Mouse (Mus musculus): ENCODE results near the gene Nhsl2. TPM values are rescaled to one million over a fixed set of nuclear protein-coding genes. Genes with fewer than 3 reads are reported as not detected.
"Not testable (repeated sequence)": the region's sequence is repeated elsewhere in the genome, so short reads cannot be mapped to it uniquely, and the experiment has no call there.

Nhsl2 gene
- polyA plus RNA-seq (2015; fragmentation: Nextera tagmentation; extraction: Ambion mirVana) = 5.2 and 7.1 TPM in 2 replicates

GRCm38 (mm10) chrX:101849281-101849821 lies at the start of gene Nhsl2:
Gene Nhsl2 (plus strand): TSS chrX:101849385.
- Histone ChIP-seq H3K9me3 (no peaks in the 10 kb centered on the region), H3K27me3 (peaks cover 82% of the 10 kb centered on the region), H3K4me3 (peak within 1 kb of the TSS; percentile 51), H3K36me3 (no peaks in the 10 kb centered on the region), H3K4me1 (replicated peaks) (peaks cover 5% of the 10 kb centered on the region; the same call in 1 of the 2 replicates), H3K4me2 (peak within 1 kb of the TSS; percentile 66), H3K9ac (peak within 1 kb of the TSS; percentile 67), H3K27ac (no peak within 1 kb of the TSS)
- peak; percentile 84 for ATAC-seq (ENCODE audit: low FRiP score)
- 12% methylated on average over 42 of the region's 58 CpGs for WGBS

DNA sequence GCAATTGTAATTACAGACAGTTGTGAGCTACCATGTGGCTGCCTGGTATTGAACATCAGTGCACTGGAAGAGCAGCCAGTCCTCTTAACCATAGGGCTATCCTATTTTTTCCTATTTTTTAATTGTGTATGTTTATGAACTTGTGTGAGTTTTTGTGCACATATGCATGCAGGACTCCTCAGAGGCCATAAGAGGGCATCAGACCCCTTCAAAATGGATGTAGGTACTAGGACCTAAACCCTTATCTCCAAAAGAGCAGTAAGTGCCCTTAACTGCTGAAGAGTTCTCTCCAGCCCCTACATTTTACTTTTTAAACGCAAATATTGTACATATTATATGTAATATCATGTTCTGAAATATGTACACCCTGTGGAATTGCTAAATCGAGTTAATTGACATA lies 43.7 kb upstream of the Nhsl2 start:
- WGBS = 30% methylated on average over 2 of the region's 2 CpGs
- Histone ChIP-seq H3K4me3 (no peak overlapping the region), H3K9ac (no peak overlapping the region), H3K4me1 (replicated peaks) (no peaks in the 10 kb centered on the region), H3K9me3 (no peaks in the 10 kb centered on the region), H3K36me3 (no peaks in the 10 kb centered on the region), H3K27me3 (peaks cover 14% of the 10 kb centered on the region; the same call in 1 of the 2 replicates), H3K27ac (no peak overlapping the region), H3K4me2 (no peak overlapping the region)
- no peak for ATAC-seq (ENCODE audit: low FRiP score)

- no peaks in the 10 kb centered on the region for H3K36me3 ChIP-seq
- H3K4me2 ChIP-seq = no peak overlapping the region
- no peak overlapping the region for H3K9ac ChIP-seq
- no peaks in the 10 kb centered on the region for H3K4me1 ChIP-seq (replicated peaks)
- no peak overlapping the region for H3K27ac ChIP-seq
- ATAC-seq (ENCODE audit: low FRiP score) = no peak
- H3K4me3 ChIP-seq = no peak overlapping the region
- H3K27me3 ChIP-seq = peaks cover 20% of the 10 kb centered on the region; the same call in 1 of the 2 replicates
- H3K9me3 ChIP-seq = no peaks in the 10 kb centered on the region
- WGBS = 64% methylated on average over 3 of the region's 3 CpGs
Measured at GRCm38 (mm10) chrX:101811750-101812149, 37.4 kb upstream of the Nhsl2 start.

GRCm38 (mm10) chrX:101819163-101819562 lies 30.0 kb upstream of the Nhsl2 start:
- no peak for ATAC-seq (ENCODE audit: low FRiP score)
- WGBS = 56% methylated on average over 1 of the region's 1 CpGs
- H3K4me1 ChIP-seq (replicated peaks) = no peaks in the 10 kb centered on the region

GRCm38 (mm10) chrX:101819980-101820379 lies 29.2 kb upstream of the Nhsl2 start:
- H3K4me2 ChIP-seq; H3K4me1 ChIP-seq (replicated peaks); H3K4me3 ChIP-seq; H3K9me3 ChIP-seq; H3K9ac ChIP-seq; ATAC-seq (ENCODE audit: low FRiP score); H3K27ac ChIP-seq; H3K36me3 ChIP-seq: not testable (repeated sequence)
- peaks cover 14% of the 10 kb centered on the region; the same call in 1 of the 2 replicates for H3K27me3 ChIP-seq

More at GRCm38 (mm10) chrX:101819163-101819562, 30.0 kb upstream of the Nhsl2 start:
- Histone ChIP-seq H3K27ac (no peak overlapping the region), H3K27me3 (peaks cover 14% of the 10 kb centered on the region; the same call in 1 of the 2 replicates), H3K36me3 (no peaks in the 10 kb centered on the region), H3K4me3 (no peak overlapping the region), H3K9ac (no peak overlapping the region), H3K4me2 (no peak overlapping the region), H3K9me3 (no peaks in the 10 kb centered on the region)

GRCm38 (mm10) chrX:101847191-101847795 lies 1.9 kb upstream of the Nhsl2 start:
- WGBS = 44% methylated on average over 5 of the region's 5 CpGs
- Histone ChIP-seq H3K4me1 (replicated peaks) (peaks cover 5% of the 10 kb centered on the region; the same call in 1 of the 2 replicates), H3K36me3 (no peaks in the 10 kb centered on the region), H3K4me3 (no peak overlapping the region), H3K9ac (no peak overlapping the region), H3K27me3 (peaks cover 74% of the 10 kb centered on the region), H3K9me3 (no peaks in the 10 kb centered on the region), H3K27ac (no peak overlapping the region), H3K4me2 (no peak overlapping the region)
- ATAC-seq (ENCODE audit: low FRiP score) = no peak

DNA sequence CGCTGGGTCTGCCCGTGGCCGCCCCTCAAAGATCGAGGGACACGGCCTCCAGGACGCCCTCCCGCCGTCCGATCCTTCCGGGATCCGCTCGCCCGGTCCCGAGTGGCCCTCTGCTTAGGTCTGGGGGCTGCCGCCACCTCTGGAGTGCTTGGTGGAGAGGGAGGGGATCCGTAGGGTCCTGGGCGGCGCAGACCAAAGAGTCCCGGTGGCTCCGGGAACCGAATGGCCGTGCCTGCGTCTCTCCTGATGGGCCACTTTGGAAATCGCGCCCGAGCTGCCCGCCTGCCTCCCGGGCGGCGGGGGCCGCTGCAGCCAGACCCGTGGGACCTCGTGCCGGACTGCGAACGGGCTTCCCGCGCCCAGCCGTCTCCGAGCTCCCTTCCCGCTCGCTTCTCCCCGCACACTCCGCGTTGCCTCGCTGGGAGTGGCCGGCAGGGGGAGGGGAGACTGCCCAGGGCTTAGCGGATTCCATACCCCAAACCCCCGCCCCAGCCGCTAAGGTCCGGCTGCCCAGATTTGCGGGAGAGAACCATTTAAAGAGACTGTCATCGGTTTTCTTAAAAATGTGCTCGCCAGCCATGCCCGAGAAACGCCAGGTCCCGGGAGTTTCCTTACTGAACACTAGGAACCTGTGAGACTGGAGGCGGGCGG lies 841 bp downstream of the Nhsl2 start:
- Histone ChIP-seq H3K27me3 (peaks cover 84% of the 10 kb centered on the region), H3K4me3 (peak overlapping the region; percentile 51), H3K9me3 (no peaks in the 10 kb centered on the region), H3K4me2 (peak overlapping the region; percentile 66), H3K9ac (peak overlapping the region; percentile 67), H3K27ac (no peak overlapping the region), H3K36me3 (no peaks in the 10 kb centered on the region), H3K4me1 (replicated peaks) (peaks cover 5% of the 10 kb centered on the region; the same call in 1 of the 2 replicates)
- ATAC-seq (ENCODE audit: low FRiP score) = peak; percentile 59
- 25% methylated on average over 29 of the region's 59 CpGs for WGBS

DNA sequence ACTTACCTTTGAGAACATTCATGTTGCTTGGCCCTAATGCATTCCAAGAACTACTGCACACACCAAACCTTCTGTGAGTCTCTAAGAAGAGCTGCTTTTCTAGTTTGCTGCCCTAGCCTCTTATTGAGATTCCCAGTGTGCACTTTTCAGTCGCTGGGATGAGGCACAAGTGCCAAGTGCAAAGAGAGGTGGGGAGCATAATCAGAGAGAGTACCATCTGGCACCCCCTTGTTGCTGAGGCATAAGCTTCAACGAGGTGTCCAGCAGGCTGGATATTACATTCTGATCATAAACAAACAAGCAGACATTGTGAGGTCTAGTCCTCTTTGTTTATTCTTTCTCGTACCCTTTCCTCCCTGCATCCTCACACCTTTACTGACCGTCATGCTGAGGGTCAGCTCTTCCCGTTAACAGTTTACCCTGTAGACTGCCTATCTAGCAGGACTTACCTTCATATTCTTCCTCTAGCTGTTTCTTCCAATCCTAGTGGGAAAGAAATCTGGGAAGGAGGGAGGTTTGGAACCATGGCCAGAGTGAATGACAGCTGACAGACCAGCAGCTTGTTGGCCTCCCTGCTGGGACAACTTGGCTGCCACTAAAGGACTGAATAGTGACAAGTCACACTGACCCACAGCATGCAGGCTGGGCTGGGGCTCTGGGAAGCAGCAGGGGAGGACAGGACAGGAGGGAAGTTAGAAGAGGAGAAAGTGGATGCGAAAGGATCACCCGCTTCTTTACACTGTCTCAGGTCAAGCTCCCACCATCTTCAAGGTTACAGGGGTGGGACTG lies 2.6 kb downstream of the Nhsl2 start:
- peaks cover 5% of the 10 kb centered on the region; the same call in 1 of the 2 replicates for H3K4me1 ChIP-seq (replicated peaks)
- WGBS = 53% methylated on average over 7 of the region's 7 CpGs
- H3K4me3 ChIP-seq = no peak overlapping the region
- no peak overlapping the region for H3K27ac ChIP-seq
- H3K4me2 ChIP-seq = no peak overlapping the region
- H3K9ac ChIP-seq = no peak overlapping the region
- peaks cover 70% of the 10 kb centered on the region for H3K27me3 ChIP-seq
- no peaks in the 10 kb centered on the region for H3K9me3 ChIP-seq
- ATAC-seq (ENCODE audit: low FRiP score) = no peak
- H3K36me3 ChIP-seq = no peaks in the 10 kb centered on the region

- Histone ChIP-seq H3K4me1 (replicated peaks) (no peaks in the 10 kb centered on the region), H3K9ac (no peak overlapping the region), H3K36me3 (no peaks in the 10 kb centered on the region), H3K27ac (no peak overlapping the region), H3K27me3 (peaks cover 53% of the 10 kb centered on the region), H3K4me2 (no peak overlapping the region), H3K4me3 (no peak overlapping the region), H3K9me3 (no peaks in the 10 kb centered on the region)
- no peak for ATAC-seq (ENCODE audit: low FRiP score)
- WGBS = 71% methylated on average over 4 of the region's 4 CpGs
Measured at GRCm38 (mm10) chrX:101863666-101864378, 14.6 kb downstream of the Nhsl2 start.

DNA sequence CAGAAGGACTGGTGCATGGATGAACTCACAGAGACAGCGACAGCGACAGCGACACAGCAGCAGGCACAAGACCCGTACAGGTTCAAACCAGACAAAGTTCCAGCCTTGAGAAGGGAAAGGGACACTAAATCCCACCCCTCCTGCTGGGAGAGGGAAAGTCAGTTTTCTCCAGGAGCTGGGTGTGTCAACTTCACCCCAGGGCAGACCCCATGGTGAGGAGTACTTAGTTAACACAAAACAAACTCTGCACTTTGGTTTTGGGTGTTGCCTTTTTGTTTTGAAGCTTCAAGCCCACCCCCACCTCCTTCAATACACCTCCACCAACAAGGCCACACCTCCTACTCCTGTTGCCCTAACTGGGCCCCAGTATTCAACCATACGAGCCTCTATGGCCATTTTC lies 15.6 kb downstream of the Nhsl2 start:
- Histone ChIP-seq H3K4me3 (no peak overlapping the region), H3K9ac (no peak overlapping the region), H3K27ac (no peak overlapping the region), H3K4me2 (no peak overlapping the region), H3K9me3 (no peaks in the 10 kb centered on the region), H3K27me3 (peaks cover 47% of the 10 kb centered on the region), H3K36me3 (no peaks in the 10 kb centered on the region), H3K4me1 (replicated peaks) (no peaks in the 10 kb centered on the region)
- 56% methylated on average over 5 of the region's 5 CpGs for WGBS
- no peak for ATAC-seq (ENCODE audit: low FRiP score)

DNA sequence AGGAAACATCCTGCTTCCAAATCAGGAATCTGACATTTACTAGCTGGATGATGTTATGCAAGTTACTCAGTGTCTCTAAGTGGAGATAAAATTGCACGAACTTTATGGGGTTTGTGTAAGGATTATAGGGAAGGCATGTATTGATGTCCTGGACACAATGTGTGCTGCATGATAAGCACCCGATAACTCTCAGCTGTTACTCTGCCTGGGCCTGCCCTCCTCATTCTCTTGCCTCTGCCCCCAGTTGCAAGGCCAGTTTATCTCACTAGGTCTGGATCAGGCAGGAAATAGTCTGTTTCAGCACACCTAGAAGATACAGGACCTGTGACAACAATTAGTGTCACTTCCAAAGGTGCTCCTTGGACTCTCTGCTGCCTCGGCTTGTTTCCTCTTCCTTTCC lies 25.0 kb downstream of the Nhsl2 start:
- H3K9ac ChIP-seq = no peak overlapping the region
- no peak overlapping the region for H3K4me2 ChIP-seq
- WGBS = 80% methylated on average over 3 of the region's 3 CpGs
- H3K9me3 ChIP-seq = no peaks in the 10 kb centered on the region
- no peak for ATAC-seq (ENCODE audit: low FRiP score)
- H3K27ac ChIP-seq = no peak overlapping the region
- H3K4me1 ChIP-seq (replicated peaks) = no peaks in the 10 kb centered on the region
- peaks cover 58% of the 10 kb centered on the region; the same call in 1 of the 2 replicates for H3K27me3 ChIP-seq
- H3K4me3 ChIP-seq = no peak overlapping the region
- H3K36me3 ChIP-seq = no peaks in the 10 kb centered on the region
